Mouse (Mus musculus) heart, postnatal 36 days (tissue): ENCODE data around the gene Pex14. TPM values are rescaled to one million over a fixed set of nuclear protein-coding genes. Genes with fewer than 3 reads are reported as not detected.

Experiments used
- DNase-seq, 2 experiments: peaks; one replicate each; pipeline ENCODE4 v3.0.0; 2021 to 2022
- intact Hi-C: fragments of 180-260 bp; cut with DNase I; formaldehyde crosslinking; loops from one replicate; pipeline ENCODE4 v1.15.1; 2025
- total RNA-seq, 2 experiments: library from RNA; stranded (reverse); gene quantifications; 2 replicates each; pipeline ENCODE4 v1.2.3; 2021

Pex14 gene
- total RNA-seq, 2 experiments from 2014 or later = 21.5 to 23.5 TPM

GRCm38 (mm10) chr4:149060621-149061431, 38.9 kb downstream of the Pex14 start:
- DNase-seq = no peak
- intact Hi-C loops = no loop called here

- no peak for DNase-seq
- intact Hi-C loops = no loop called here
Measured at GRCm38 (mm10) chr4:149059713-149060112, 40.0 kb downstream of the Pex14 start.

GRCm38 (mm10) chr4:149058298-149058697, 41.4 kb downstream of the Pex14 start:
- intact Hi-C loops = no loop called here
- DNase-seq = no peak

GRCm38 (mm10) chr4:149057470-149057869, 42.2 kb downstream of the Pex14 start:
- intact Hi-C loops = no loop called here
- DNase-seq = no peak

- intact Hi-C loops = no loop called here
- DNase-seq = no peak
Measured at GRCm38 (mm10) chr4:149056957-149057356, 42.7 kb downstream of the Pex14 start.

- DNase-seq = no peak
- intact Hi-C loops = no loop called here
Measured at GRCm38 (mm10) chr4:149055847-149056246, 43.8 kb downstream of the Pex14 start.

GRCm38 (mm10) chr4:149049351-149050159, 50.1 kb downstream of the Pex14 start:
- intact Hi-C loops = loop anchor here (5.0 kb wide), 2 partner anchors 242 to 307 kb away; no protein-coding TSS in a partner anchor
- DNase-seq = peak; percentile 36 to 39

- intact Hi-C loops = loop anchor here (5.0 kb wide), 2 partner anchors 241 to 306 kb away; no protein-coding TSS in a partner anchor
- peak; percentile 24 to 28 for DNase-seq
Measured at GRCm38 (mm10) chr4:149048625-149049228, 50.9 kb downstream of the Pex14 start.

GRCm38 (mm10) chr4:149047360-149047759, 52.3 kb downstream of the Pex14 start:
- DNase-seq = peak; percentile 44 to 51
- intact Hi-C loops = loop anchor here (5.0 kb wide), 2 partner anchors 240 to 305 kb away; no protein-coding TSS in a partner anchor

GRCm38 (mm10) chr4:149045885-149046284, 53.8 kb downstream of the Pex14 start:
- no peak for DNase-seq
- intact Hi-C loops = loop anchor here (5.0 kb wide), 2 partner anchors 239 to 304 kb away; no protein-coding TSS in a partner anchor

- no peak for DNase-seq
- intact Hi-C loops = no loop called here
Measured at GRCm38 (mm10) chr4:149040289-149040688, 59.4 kb downstream of the Pex14 start.

GRCm38 (mm10) chr4:149037706-149038105, 62.0 kb downstream of the Pex14 start:
- no peak for DNase-seq
- intact Hi-C loops = no loop called here

- intact Hi-C loops = no loop called here
- no peak for DNase-seq
Measured at GRCm38 (mm10) chr4:149036592-149036991, 63.1 kb downstream of the Pex14 start.

GRCm38 (mm10) chr4:149031507-149031906, 68.2 kb downstream of the Pex14 start:
- no peak for DNase-seq
- intact Hi-C loops = no loop called here

- intact Hi-C loops = no loop called here
Measured at GRCm38 (mm10) chr4:149027571-149027970, 72.1 kb downstream of the Pex14 start.

GRCm38 (mm10) chr4:149025242-149025641, 74.4 kb downstream of the Pex14 start:
- DNase-seq = no peak
- intact Hi-C loops = no loop called here

More at GRCm38 (mm10) chr4:149027571-149027970, 72.1 kb downstream of the Pex14 start:
- DNase-seq = no peak

- intact Hi-C loops = no loop called here
- DNase-seq = no peak
Measured at GRCm38 (mm10) chr4:149021021-149021420, 78.7 kb downstream of the Pex14 start.

- intact Hi-C loops = no loop called here
- DNase-seq = no peak
Measured at GRCm38 (mm10) chr4:149019456-149019855, 80.2 kb downstream of the Pex14 start.

- DNase-seq = no peak
- intact Hi-C loops = no loop called here
Measured at GRCm38 (mm10) chr4:149006756-149007155, 92.9 kb downstream of the Pex14 start.

GRCm38 (mm10) chr4:149006107-149006506, 93.6 kb downstream of the Pex14 start:
- intact Hi-C loops = no loop called here
- DNase-seq = no peak
